Mouse (Mus musculus): Measurements from ENCODE around the gene Trim33. TPM values are rescaled to one million over a fixed set of nuclear protein-coding genes. Genes with fewer than 3 reads are reported as not detected.

The Trim33 gene
- polyA plus RNA-seq, 1 experiment from 2014 or later = 35.9 TPM

- H3K27me3 ChIP-seq = no peaks in the 10 kb centered on the region
- no peak overlapping the region for H3K27ac ChIP-seq
- H3K9me3 ChIP-seq = no peaks in the 10 kb centered on the region
- no peak overlapping the region for H3K4me2 ChIP-seq
- H3K9ac ChIP-seq = no peak overlapping the region
- no peaks in the 10 kb centered on the region for H3K4me1 ChIP-seq (replicated peaks)
- no peak overlapping the region for H3K4me3 ChIP-seq
- no peaks in the 10 kb centered on the region for H3K36me3 ChIP-seq
- no peak for ATAC-seq (ENCODE audit: low FRiP score)
- 89% methylated on average over 16 of the region's 16 CpGs for WGBS
Measured at GRCm38 (mm10) chr3:103386292-103387031, 107.4 kb downstream of the Trim33 start.

GRCm38 (mm10) chr3:103392613-103393258 lies 113.6 kb downstream of the Trim33 start:
- Histone ChIP-seq H3K9ac (no peak overlapping the region), H3K27ac (no peak overlapping the region), H3K36me3 (no peaks in the 10 kb centered on the region), H3K4me1 (replicated peaks) (peaks cover 5% of the 10 kb centered on the region; the same call in 1 of the 2 replicates), H3K9me3 (no peaks in the 10 kb centered on the region), H3K4me2 (no peak overlapping the region), H3K4me3 (no peak overlapping the region), H3K27me3 (peaks cover 5% of the 10 kb centered on the region; the same call in 1 of the 2 replicates)
- 2% methylated on average over 3 of the region's 3 CpGs for WGBS
- peak; percentile 89 for ATAC-seq (ENCODE audit: low FRiP score)

GRCm38 (mm10) chr3:103393283-103394060 lies 114.4 kb downstream of the Trim33 start:
- H3K9me3 ChIP-seq = no peaks in the 10 kb centered on the region
- ATAC-seq (ENCODE audit: low FRiP score) = peak; percentile 72
- no peak overlapping the region for H3K27ac ChIP-seq
- 86% methylated on average over 14 of the region's 14 CpGs for WGBS
- no peaks in the 10 kb centered on the region for H3K36me3 ChIP-seq
- no peak overlapping the region for H3K9ac ChIP-seq
- H3K27me3 ChIP-seq = peaks cover 5% of the 10 kb centered on the region; the same call in 1 of the 2 replicates
- H3K4me1 ChIP-seq (replicated peaks) = peaks cover 5% of the 10 kb centered on the region; the same call in 1 of the 2 replicates
- no peak overlapping the region for H3K4me2 ChIP-seq
- H3K4me3 ChIP-seq = no peak overlapping the region

GRCm38 (mm10) chr3:103394121-103394520 lies 115.0 kb downstream of the Trim33 start:
- Histone ChIP-seq H3K36me3 (no peaks in the 10 kb centered on the region), H3K9ac (no peak overlapping the region), H3K4me3 (no peak overlapping the region), H3K27me3 (peaks cover 5% of the 10 kb centered on the region; the same call in 1 of the 2 replicates), H3K9me3 (no peaks in the 10 kb centered on the region), H3K27ac (no peak overlapping the region), H3K4me2 (no peak overlapping the region), H3K4me1 (replicated peaks) (peaks cover 5% of the 10 kb centered on the region; the same call in 1 of the 2 replicates)
- 0 out of 2 replicates have a peak, but pooled peaks have one; percentile 22 for ATAC-seq (ENCODE audit: low FRiP score)
- WGBS = 88% methylated on average over 2 of the region's 2 CpGs

- H3K4me3 ChIP-seq = no peak overlapping the region
- H3K36me3 ChIP-seq = no peaks in the 10 kb centered on the region
- H3K27me3 ChIP-seq = peaks cover 5% of the 10 kb centered on the region; the same call in 1 of the 2 replicates
- H3K4me1 ChIP-seq (replicated peaks) = peaks cover 22% of the 10 kb centered on the region
- 87% methylated on average over 3 of the region's 3 CpGs for WGBS
- no peaks in the 10 kb centered on the region for H3K9me3 ChIP-seq
- H3K9ac ChIP-seq = no peak overlapping the region
- no peak for ATAC-seq (ENCODE audit: low FRiP score)
- no peak overlapping the region for H3K27ac ChIP-seq
- H3K4me2 ChIP-seq = no peak overlapping the region
Measured at GRCm38 (mm10) chr3:103397523-103397922, 118.4 kb downstream of the Trim33 start.

GRCm38 (mm10) chr3:103400807-103401206 lies 121.7 kb downstream of the Trim33 start:
- no peak for ATAC-seq (ENCODE audit: low FRiP score)
- no peaks in the 10 kb centered on the region for H3K9me3 ChIP-seq
- no peak overlapping the region for H3K4me3 ChIP-seq
- WGBS = 57% methylated on average over 6 of the region's 6 CpGs
- no peak overlapping the region for H3K4me2 ChIP-seq
- no peaks in the 10 kb centered on the region for H3K36me3 ChIP-seq
- peaks cover 27% of the 10 kb centered on the region for H3K4me1 ChIP-seq (replicated peaks)
- H3K27ac ChIP-seq = peak overlapping the region; percentile 76
- H3K27me3 ChIP-seq = no peaks in the 10 kb centered on the region
- no peak overlapping the region for H3K9ac ChIP-seq

- 35% methylated on average over 17 of the region's 17 CpGs for WGBS
- H3K4me2 ChIP-seq = 0 out of 2 replicates have a peak overlapping the region, but pooled peaks have one; percentile 4
Measured at GRCm38 (mm10) chr3:103401342-103402098, 122.4 kb downstream of the Trim33 start.

GRCm38 (mm10) chr3:103402212-103402611 lies 123.1 kb downstream of the Trim33 start:
- no peaks in the 10 kb centered on the region for H3K36me3 ChIP-seq
- H3K4me1 ChIP-seq (replicated peaks) = peaks cover 32% of the 10 kb centered on the region
- peak; percentile 65; the same call in 1 of the 2 replicates for ATAC-seq (ENCODE audit: low FRiP score)
- H3K9ac ChIP-seq = no peak overlapping the region
- peak overlapping the region; percentile 82 for H3K27ac ChIP-seq
- no peaks in the 10 kb centered on the region for H3K27me3 ChIP-seq
- 25% methylated on average over 10 of the region's 10 CpGs for WGBS
- no peaks in the 10 kb centered on the region for H3K9me3 ChIP-seq
- H3K4me3 ChIP-seq = no peak overlapping the region
- H3K4me2 ChIP-seq = peak overlapping the region; percentile 26; the same call in 1 of the 2 replicates

More at GRCm38 (mm10) chr3:103401342-103402098, 122.4 kb downstream of the Trim33 start:
- no peaks in the 10 kb centered on the region for H3K27me3 ChIP-seq
- H3K4me1 ChIP-seq (replicated peaks) = peaks cover 27% of the 10 kb centered on the region
- peak; percentile 85 for ATAC-seq (ENCODE audit: low FRiP score)
- no peak overlapping the region for H3K4me3 ChIP-seq
- no peaks in the 10 kb centered on the region for H3K36me3 ChIP-seq
- H3K27ac ChIP-seq = peak overlapping the region; percentile 76
- H3K9me3 ChIP-seq = no peaks in the 10 kb centered on the region
- H3K9ac ChIP-seq = no peak overlapping the region

- Histone ChIP-seq H3K9ac (no peak overlapping the region), H3K4me1 (replicated peaks) (peaks cover 33% of the 10 kb centered on the region), H3K27me3 (no peaks in the 10 kb centered on the region), H3K27ac (no peak overlapping the region), H3K36me3 (no peaks in the 10 kb centered on the region), H3K4me3 (no peak overlapping the region), H3K9me3 (no peaks in the 10 kb centered on the region), H3K4me2 (no peak overlapping the region)
- no peak for ATAC-seq (ENCODE audit: low FRiP score)
- 71% methylated on average over 2 of the region's 2 CpGs for WGBS
Measured at GRCm38 (mm10) chr3:103405135-103405534, 126.0 kb downstream of the Trim33 start.

- H3K4me2 ChIP-seq = no peak overlapping the region
- no peak overlapping the region for H3K27ac ChIP-seq
- H3K9ac ChIP-seq = no peak overlapping the region
- H3K27me3 ChIP-seq = no peaks in the 10 kb centered on the region
- ATAC-seq (ENCODE audit: low FRiP score) = no peak
- peaks cover 28% of the 10 kb centered on the region for H3K4me1 ChIP-seq (replicated peaks)
- no peaks in the 10 kb centered on the region for H3K9me3 ChIP-seq
- 90% methylated on average over 11 of the region's 11 CpGs for WGBS
- H3K36me3 ChIP-seq = no peaks in the 10 kb centered on the region
- H3K4me3 ChIP-seq = no peak overlapping the region
Measured at GRCm38 (mm10) chr3:103405871-103406765, 127.0 kb downstream of the Trim33 start.
